Mouse (Mus musculus) neural tube, embryonic 12.5 days (tissue): Measurements from ENCODE around the gene Hes7. TPM values are rescaled to one million over a fixed set of nuclear protein-coding genes. Genes with fewer than 3 reads are reported as not detected.
"Not testable (repeated sequence)": the region's sequence is repeated elsewhere in the genome, so short reads cannot be mapped to it uniquely, and the experiment has no call there.

ENCODE experiments used
- ATAC-seq: fragments of 200-750 bp; cut with Nextera tagmentation; 2 replicates; pipeline ENCODE4 v1.8.0; 2017; ENCODE audit warnings: low read depth, mild to moderate bottlenecking, moderate TSS enrichment, moderate library complexity; ENCODE audit not compliant: low FRiP score
- H3K27ac ChIP-seq: fragments of 300-500 bp; sonication (generic); 2 replicates; pipeline ENCODE4 v1.5.1; 2016
- H3K27me3 ChIP-seq: fragments of 300-500 bp; sonication (generic); replicated peaks from 2 replicates; pipeline ENCODE4 v1.6.1; 2016; ENCODE audit warnings: mild to moderate bottlenecking
- H3K36me3 ChIP-seq: fragments of 300-500 bp; sonication (generic); 2 replicates; pipeline ENCODE4 v1.6.1; 2016; ENCODE audit warnings: mild to moderate bottlenecking
- H3K4me1 ChIP-seq: fragments of 300-500 bp; sonication (generic); 2 replicates; pipeline ENCODE4 v1.6.1; 2016
- H3K4me2 ChIP-seq: fragments of 300-500 bp; sonication (generic); replicated peaks from 2 replicates; pipeline ENCODE4 v1.6.1; 2016; ENCODE audit warnings: mild to moderate bottlenecking
- H3K4me3 ChIP-seq: fragments of 300-500 bp; sonication (generic); 2 replicates; pipeline ENCODE4 v1.5.1; 2016
- H3K9ac ChIP-seq: fragments of 300-500 bp; sonication (generic); 2 replicates; pipeline ENCODE4 v1.6.1; 2016; ENCODE audit warnings: mild to moderate bottlenecking
- H3K9me3 ChIP-seq: fragments of 300-500 bp; sonication (generic); 2 replicates; pipeline ENCODE4 v1.6.1; 2016; ENCODE audit warnings: mild to moderate bottlenecking
- WGBS: fragments of 180-500 bp; shearing (Covaris S2); methylation state at CpG from one replicate; pipeline ENCODE4 v1.1.7; 2016; 5-methylcytosine and 5-hydroxymethylcytosine counted together
- polyA plus RNA-seq: library from polyadenylated mRNA; unstranded; fragments of >200 nt; fragmentation: Nextera tagmentation; extraction: Ambion mirVana; gene quantifications from 2 replicates; pipeline ENCODE4 v1.2.1, GENCODE M21; 2016

Gene Hes7
- polyA plus RNA-seq, 1 experiment from 2014 or later: 0.28 TPM

DNA sequence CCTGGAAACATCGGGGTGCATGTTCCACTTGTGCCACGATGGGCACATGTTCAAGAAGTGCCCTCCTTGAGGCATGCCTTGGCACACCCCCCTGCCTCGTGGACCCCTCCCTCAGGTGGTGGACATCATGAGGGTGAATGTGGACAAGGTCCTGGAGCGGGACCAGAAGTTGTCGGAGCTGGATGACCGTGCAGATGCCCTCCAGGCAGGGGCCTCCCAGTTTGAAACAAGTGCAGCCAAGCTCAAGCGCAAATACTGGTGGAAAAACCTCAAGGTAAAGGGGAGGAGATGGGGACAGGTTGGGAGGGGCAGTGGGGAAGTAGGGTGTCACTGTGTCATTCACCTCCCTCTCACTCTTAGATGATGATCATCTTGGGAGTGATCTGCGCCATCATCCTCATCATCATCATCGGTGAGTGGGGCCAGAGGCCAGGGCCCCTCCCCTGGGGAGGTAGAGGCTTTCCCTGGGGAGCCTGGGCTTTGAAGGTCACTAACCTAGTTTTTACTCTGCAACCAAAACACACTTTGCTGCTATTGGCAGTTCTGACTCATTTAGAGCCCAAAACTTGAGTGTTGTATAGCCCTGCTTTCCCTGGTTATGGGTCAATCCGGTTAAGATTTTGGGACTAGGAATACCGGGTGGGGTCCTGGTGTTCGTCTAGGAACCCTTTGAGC is 30.5 kb upstream of the Hes7 start:
- H3K36me3 ChIP-seq: peaks cover 17% of the 10 kb centered on the region
- H3K4me3 ChIP-seq: peak overlapping the region; percentile 97
- WGBS: 91% methylated on average over 12 of the region's 12 CpGs
- no peak overlapping the region for H3K27ac ChIP-seq
- H3K9ac ChIP-seq: peak overlapping the region; percentile 100
- no peaks in the 10 kb centered on the region for H3K27me3 ChIP-seq
- H3K9me3 ChIP-seq: no peaks in the 10 kb centered on the region
- peaks cover 34% of the 10 kb centered on the region for H3K4me1 ChIP-seq
- no peak for ATAC-seq
- peak overlapping the region; percentile 96 for H3K4me2 ChIP-seq

DNA sequence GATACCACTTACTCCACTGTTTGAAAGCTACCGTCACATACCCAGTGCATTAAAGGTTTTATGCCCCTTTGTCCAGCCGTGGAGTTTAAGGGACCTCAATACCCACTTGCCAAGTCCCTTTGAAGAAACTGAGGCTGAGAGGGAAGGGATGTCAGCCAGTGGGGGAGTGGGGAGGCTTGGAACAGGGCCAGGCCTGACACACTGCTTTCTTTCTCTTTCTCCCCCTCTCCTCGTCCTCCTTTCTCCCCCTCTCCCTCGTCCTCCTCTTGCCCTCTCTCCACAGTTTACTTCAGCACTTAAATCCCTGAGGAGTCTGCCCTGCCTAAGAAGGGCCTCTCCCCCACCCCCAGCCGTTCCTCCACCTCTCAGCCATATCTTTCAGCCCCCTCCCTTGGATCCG is 29.8 kb upstream of the Hes7 start:
- H3K9me3 ChIP-seq: no peaks in the 10 kb centered on the region
- H3K4me2 ChIP-seq: peak overlapping the region; percentile 96; the same call in 1 of the 2 replicates
- 60% methylated on average over 6 of the region's 6 CpGs for WGBS
- H3K4me1 ChIP-seq: peaks cover 36% of the 10 kb centered on the region
- peaks cover 17% of the 10 kb centered on the region for H3K36me3 ChIP-seq
- H3K27me3 ChIP-seq: no peaks in the 10 kb centered on the region
- H3K27ac ChIP-seq: no peak overlapping the region
- H3K9ac ChIP-seq: no peak overlapping the region
- no peak overlapping the region for H3K4me3 ChIP-seq
- ATAC-seq: no peak

DNA sequence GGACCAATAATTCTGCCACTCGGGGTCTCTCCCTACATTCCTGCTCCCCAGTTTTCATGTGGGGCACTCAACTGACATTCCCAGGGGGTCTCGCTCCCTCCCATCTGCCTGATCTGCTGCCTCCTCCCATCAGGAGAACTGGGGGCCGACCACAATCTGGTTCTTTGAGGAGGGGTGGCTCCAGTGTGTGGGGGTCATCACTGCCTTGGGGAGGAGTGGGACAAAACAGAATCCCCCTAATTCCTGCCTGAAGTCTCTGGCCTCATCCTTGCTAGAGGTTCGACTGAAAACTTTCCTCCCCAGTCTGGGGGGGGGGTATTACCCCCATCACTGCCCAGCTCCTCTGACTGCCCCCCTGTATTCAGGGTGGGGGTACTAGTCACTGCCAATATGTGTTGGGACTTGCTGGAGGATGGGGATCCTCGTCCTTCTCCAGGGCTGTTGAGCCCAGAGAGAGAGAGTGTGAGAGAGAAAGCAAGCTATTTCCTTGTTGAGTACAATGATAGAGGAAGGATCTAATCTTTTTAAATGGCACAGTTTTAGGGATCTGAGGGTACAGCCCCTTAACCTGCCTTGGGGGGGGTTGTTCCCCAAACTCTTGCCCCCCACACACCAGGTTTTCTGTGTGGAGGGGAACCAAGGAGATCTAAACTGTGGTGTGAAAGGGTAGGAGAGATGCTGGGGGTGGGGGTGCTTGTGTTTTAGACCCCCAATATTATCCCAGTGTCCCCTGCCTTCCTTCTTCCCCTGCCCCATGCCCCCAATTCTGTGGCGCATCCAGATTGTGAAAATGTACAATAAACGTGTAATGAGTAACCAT is 28.4 kb upstream of the Hes7 start:
- WGBS: 66% methylated on average over 7 of the region's 7 CpGs
- H3K4me1 ChIP-seq: peaks cover 49% of the 10 kb centered on the region

DNA sequence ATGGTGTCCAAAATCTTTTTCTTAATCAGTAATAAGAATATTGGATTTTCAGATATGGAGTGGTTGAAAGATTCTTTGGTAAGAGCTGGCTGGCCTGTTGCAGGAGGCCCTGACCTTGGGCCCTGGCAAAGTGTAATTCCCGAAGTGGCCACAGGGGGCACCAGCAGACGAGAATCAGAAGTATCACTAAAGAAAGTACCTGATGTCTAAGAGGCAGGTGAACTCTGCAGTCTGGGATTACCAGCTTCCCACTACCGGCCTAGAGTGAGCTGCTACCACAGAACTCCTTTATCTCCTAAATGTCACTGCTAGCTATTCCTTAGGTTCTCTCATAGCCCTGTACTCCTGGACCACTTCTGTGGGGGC is 27.8 kb upstream of the Hes7 start:
- Histone ChIP-seq H3K36me3 (peaks cover 17% of the 10 kb centered on the region), H3K4me2 (no peak overlapping the region), H3K27me3 (no peaks in the 10 kb centered on the region), H3K4me1 (peaks cover 55% of the 10 kb centered on the region), H3K27ac (no peak overlapping the region), H3K9ac (no peak overlapping the region), H3K9me3 (no peaks in the 10 kb centered on the region), H3K4me3 (no peak overlapping the region)
- ATAC-seq: no peak
- WGBS: 5% methylated on average over 3 of the region's 3 CpGs

More for the DNA sequence above, 28.4 kb upstream of the Hes7 start:
- no peak overlapping the region for H3K27ac ChIP-seq
- H3K4me2 ChIP-seq: no peak overlapping the region
- no peak overlapping the region for H3K4me3 ChIP-seq
- ATAC-seq: no peak
- H3K9ac ChIP-seq: no peak overlapping the region
- no peaks in the 10 kb centered on the region for H3K9me3 ChIP-seq
- H3K36me3 ChIP-seq: peaks cover 17% of the 10 kb centered on the region
- H3K27me3 ChIP-seq: no peaks in the 10 kb centered on the region

DNA sequence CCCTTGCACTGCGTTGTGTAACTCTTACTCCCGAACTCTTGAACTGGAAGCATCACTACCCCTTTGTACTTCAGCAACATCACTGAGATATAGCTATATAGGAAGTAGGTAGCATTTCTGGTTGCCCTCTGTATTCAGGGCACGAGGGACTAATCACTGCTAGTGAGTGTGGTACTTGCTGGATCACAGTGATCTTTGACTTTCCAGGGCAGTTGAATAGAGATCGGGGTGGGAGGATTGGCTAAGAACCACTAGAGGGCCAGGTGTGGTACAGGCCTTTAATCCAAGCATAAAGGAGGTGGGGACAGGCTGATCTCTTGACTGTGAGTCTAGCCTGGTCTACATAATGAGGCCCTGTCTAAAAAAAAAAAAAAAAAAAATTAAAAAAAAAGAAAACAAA is 27.3 kb upstream of the Hes7 start:
- Histone ChIP-seq H3K4me3 (no peak overlapping the region), H3K4me1 (peaks cover 59% of the 10 kb centered on the region), H3K36me3 (peaks cover 17% of the 10 kb centered on the region), H3K4me2 (no peak overlapping the region), H3K27me3 (no peaks in the 10 kb centered on the region), H3K27ac (no peak overlapping the region), H3K9ac (no peak overlapping the region), H3K9me3 (no peaks in the 10 kb centered on the region)
- WGBS: 92% methylated on average over 4 of the region's 4 CpGs
- no peak for ATAC-seq

DNA sequence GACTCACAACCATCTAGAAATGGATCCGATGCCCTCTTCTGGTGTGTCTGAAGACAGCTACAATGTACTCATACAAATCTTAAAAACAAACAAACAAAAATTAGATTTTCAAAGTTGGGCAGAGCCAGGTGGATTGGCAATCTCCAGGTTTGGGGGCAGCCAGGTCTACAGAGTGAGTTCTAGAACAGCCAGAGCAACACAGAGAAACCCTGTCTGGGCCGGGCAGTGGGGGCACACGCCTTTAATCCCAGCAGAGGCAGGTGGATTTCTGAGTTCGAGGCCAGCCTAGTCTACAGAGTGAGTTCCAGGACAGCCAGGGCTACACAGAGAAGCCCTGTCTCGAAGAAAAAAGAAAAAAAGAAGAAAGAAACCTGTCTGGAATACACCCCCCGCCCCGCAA is 26.3 kb upstream of the Hes7 start:
- not testable (repeated sequence) for H3K4me3 ChIP-seq
- 88% methylated on average over 7 of the region's 7 CpGs for WGBS

GRCm38 (mm10) chr11:69094697-69095429 is 25.3 kb upstream of the Hes7 start, which contains the start of gene Per1:
Gene Per1 (plus strand): TSS chr11:69095217.
- Histone ChIP-seq H3K9me3 (no peaks in the 10 kb centered on the region), H3K4me1 (peaks cover 63% of the 10 kb centered on the region), H3K4me3 (peak within 1 kb of the TSS; percentile 43), H3K4me2 (peak within 1 kb of the TSS; percentile 88), H3K36me3 (peaks cover 17% of the 10 kb centered on the region), H3K27ac (no peak within 1 kb of the TSS; the same call in 1 of the 2 replicates), H3K9ac (peak within 1 kb of the TSS; percentile 60), H3K27me3 (no peaks in the 10 kb centered on the region)
- ATAC-seq: peak; percentile 92
- WGBS: under 1% methylated on average over 37 of the region's 37 CpGs

More for the DNA sequence above, 26.3 kb upstream of the Hes7 start:
- not testable (repeated sequence) for H3K9ac ChIP-seq, H3K27ac ChIP-seq, ATAC-seq, H3K9me3 ChIP-seq, H3K4me2 ChIP-seq, H3K27me3 ChIP-seq
- H3K36me3 ChIP-seq: peaks cover 17% of the 10 kb centered on the region
- H3K4me1 ChIP-seq: peaks cover 63% of the 10 kb centered on the region

- WGBS: 2% methylated on average over 27 of the region's 27 CpGs
- no peaks in the 10 kb centered on the region for H3K27me3 ChIP-seq
- H3K36me3 ChIP-seq: peaks cover 11% of the 10 kb centered on the region
- H3K9ac ChIP-seq: peak overlapping the region; percentile 60
- H3K9me3 ChIP-seq: no peaks in the 10 kb centered on the region
- H3K4me1 ChIP-seq: peaks cover 63% of the 10 kb centered on the region
- H3K4me2 ChIP-seq: peak overlapping the region; percentile 88
- peak overlapping the region; percentile 43 for H3K4me3 ChIP-seq
- ATAC-seq: no peak
- H3K27ac ChIP-seq: no peak overlapping the region
These were observed 24.5 kb upstream of the Hes7 start for GRCm38 (mm10) chr11:69095511-69096231.

- Histone ChIP-seq H3K4me3 (peak overlapping the region; percentile 25), H3K9me3 (no peaks in the 10 kb centered on the region), H3K9ac (peak overlapping the region; percentile 42; the same call in 1 of the 2 replicates), H3K4me1 (peaks cover 60% of the 10 kb centered on the region), H3K4me2 (peak overlapping the region; percentile 93), H3K36me3 (peaks cover 16% of the 10 kb centered on the region), H3K27me3 (no peaks in the 10 kb centered on the region), H3K27ac (no peak overlapping the region)
- ATAC-seq: no peak
- 14% methylated on average over 9 of the region's 9 CpGs for WGBS
These were observed 23.7 kb upstream of the Hes7 start for GRCm38 (mm10) chr11:69096360-69096986.

DNA sequence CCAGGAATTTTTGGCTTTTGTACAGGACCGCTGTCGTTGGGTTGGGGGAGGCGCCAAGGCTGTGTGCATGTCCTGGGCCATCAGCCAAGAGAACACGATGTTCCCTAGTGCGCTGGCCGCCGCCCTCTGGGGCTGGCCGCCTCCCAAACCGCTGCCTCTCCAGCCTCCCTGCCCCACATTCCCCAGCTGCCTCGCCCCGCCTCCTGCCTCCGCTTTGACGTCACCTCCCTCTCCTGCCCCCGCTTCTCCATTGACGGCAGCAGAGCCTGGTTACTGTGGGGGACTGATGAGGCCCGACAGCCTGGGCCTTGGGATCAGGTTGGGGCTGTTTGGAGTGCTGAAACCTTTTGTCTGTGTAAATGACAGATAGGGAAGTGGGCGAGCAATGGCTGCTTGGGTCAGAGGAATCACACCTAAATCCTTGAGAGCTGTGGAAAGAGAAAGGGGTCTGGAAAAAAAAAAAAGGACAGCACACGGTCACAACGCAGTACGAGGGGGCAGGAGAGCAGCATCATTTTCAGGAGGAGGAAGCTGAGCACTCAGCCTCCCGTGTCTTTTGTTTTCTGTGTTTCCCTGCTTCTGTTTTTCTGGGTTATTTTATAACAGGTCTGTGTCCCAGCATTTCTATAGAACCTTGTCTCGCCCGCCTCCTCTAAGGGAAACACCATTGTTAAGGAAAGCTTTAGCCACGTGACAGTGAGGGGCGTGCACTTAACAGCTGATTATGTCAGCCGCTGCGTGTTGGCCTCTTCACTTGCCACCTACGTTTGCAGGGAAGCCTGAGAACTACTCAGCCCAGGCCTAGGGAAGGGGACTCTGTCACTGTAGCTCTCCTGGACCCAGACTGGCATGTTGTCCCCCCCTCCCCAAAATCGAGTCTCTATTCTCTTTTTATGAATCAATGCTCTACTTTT is 23.0 kb upstream of the Hes7 start:
- peak overlapping the region; percentile 57 for H3K27ac ChIP-seq
- WGBS: 2% methylated on average over 29 of the region's 29 CpGs
- H3K9ac ChIP-seq: peak overlapping the region; percentile 42; the same call in 1 of the 2 replicates
- H3K4me2 ChIP-seq: peak overlapping the region; percentile 93
- peaks cover 53% of the 10 kb centered on the region for H3K4me1 ChIP-seq
- no peaks in the 10 kb centered on the region for H3K27me3 ChIP-seq
- H3K9me3 ChIP-seq: no peaks in the 10 kb centered on the region
- peaks cover 17% of the 10 kb centered on the region for H3K36me3 ChIP-seq
- no peak for ATAC-seq
- H3K4me3 ChIP-seq: peak overlapping the region; percentile 25
